Mouse (Mus musculus): ENCODE results near the gene Olfr1281.

- no peak for TF ChIP-seq CTCF (IDR thresholded peaks at IDR 0.05; ENCODE audit: low read depth, low read length)
- TF ChIP-seq GATA2 (IDR thresholded peaks at IDR 0.05; ENCODE audit: borderline replicate concordance, low read depth, low read length), result no peak
Measured at GRCm38 (mm10) chr2:111375222-111375621, 48.9 kb downstream of the Olfr1281 start, which contains the start of gene Olfr1284.

Data from G1E (cell line).